Mouse (Mus musculus) heart, adult 2 months (tissue): ENCODE measurements around the gene Ctse.

ENCODE experiments used
- CTCF ChIP-seq: fragments of 200-600 bp; IDR thresholded peaks from 2 replicates; pipeline ENCODE4 v1.8.1; 2022; ENCODE audit warnings: antibody characterized with exemption, mild to moderate bottlenecking, moderate library complexity
- EP300 ChIP-seq: fragments of 200-500 bp; IDR thresholded peaks from 2 replicates; pipeline ENCODE4 v1.6.1; 2011; ENCODE audit warnings: low read depth, low read length, control low read depth; ENCODE audit not compliant: insufficient read depth

DNA sequence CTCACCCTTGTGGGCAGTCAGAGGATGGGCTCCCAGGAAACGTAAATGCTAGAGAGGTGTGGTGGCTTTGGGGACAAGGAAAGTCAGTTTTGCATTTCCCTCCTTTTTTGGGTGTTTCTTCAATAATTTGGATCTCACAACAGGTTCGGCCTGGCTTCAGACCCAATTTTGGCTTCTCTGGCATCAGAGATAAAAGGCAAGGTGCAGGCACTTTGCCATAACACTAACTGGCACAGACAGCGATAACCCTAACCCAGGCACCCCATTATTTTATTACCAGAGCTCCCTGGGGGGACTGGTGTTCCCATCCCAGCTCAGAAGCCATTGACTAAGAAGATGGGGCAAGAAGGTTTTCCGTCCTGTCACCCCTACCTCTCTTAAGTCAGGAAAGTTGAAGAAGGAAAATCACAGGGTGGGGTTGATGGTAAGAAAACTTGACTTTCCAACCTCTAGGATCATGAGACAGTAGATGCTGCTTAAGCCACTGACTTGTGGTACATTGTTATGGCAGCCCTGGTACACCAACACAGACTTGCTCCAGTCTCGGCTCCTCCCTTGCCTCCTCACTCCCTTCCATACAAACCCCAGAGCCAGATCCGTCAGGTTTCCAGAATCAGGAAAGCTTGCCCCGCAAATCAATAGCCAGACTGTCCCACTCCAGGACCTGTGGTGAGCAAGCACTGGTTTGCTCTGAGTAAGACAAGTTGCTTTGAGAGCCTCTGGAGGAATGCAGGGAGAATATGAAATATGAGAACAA lies 22.8 kb downstream of the Ctse start:
- TF ChIP-seq EP300 (no peak), CTCF (no peak)
